Mouse (Mus musculus) MEL (cell line): Measurements from ENCODE around the gene Gemin7. TPM values are rescaled to one million over a fixed set of nuclear protein-coding genes. Genes with fewer than 3 reads are reported as not detected.
A peak's percentile ranks its signal among the peaks of the same experiment; 100 is the strongest.

ENCODE experiments used
- DNase-seq: peaks from one replicate; pipeline ENCODE4 v3.0.0; 2011; ENCODE audit warnings: low read depth, low spot score
- H3K27ac ChIP-seq: 2 replicates; pipeline ENCODE4 v1.5.1; 2012; ENCODE audit warnings: low read depth, mild to moderate bottlenecking, control low read depth, low read length, moderate library complexity; ENCODE audit not compliant: control insufficient read depth
- H3K27me3 ChIP-seq, 2 experiments: fragments of 150-350 bp in 1 of 2; sonication (generic) in 1 of 2; 2 replicates each; pipeline ENCODE4 v1.6.1; 2012; ENCODE audit warnings: low read length in 2 of 2, mild to moderate bottlenecking in 2 of 2, improper control_type of control experiment in 1 of 2, moderate library complexity in 1 of 2; ENCODE audit not compliant: insufficient read depth in 2 of 2, control insufficient read depth in 1 of 2
- H3K36me3 ChIP-seq, 2 experiments: 2 replicates each; pipeline ENCODE4 v1.6.1; 2012 to 2014; ENCODE audit warnings: low read length in 2 of 2, improper control_type of control experiment in 1 of 2, inconsistent platforms in 1 of 2, mild to moderate bottlenecking in 1 of 2; ENCODE audit not compliant: insufficient read depth in 2 of 2, control insufficient read depth in 1 of 2
- H3K4me1 ChIP-seq, 2 experiments: fragments of 150-350 bp in 1 of 2; sonication (generic) in 1 of 2; 2 replicates each; pipeline ENCODE4 v1.6.1; 2012; ENCODE audit warnings: low read length in 2 of 2, improper control_type of control experiment in 1 of 2, mild to moderate bottlenecking in 1 of 2; ENCODE audit not compliant: insufficient read depth in 2 of 2, control insufficient read depth in 1 of 2
- H3K4me3 ChIP-seq, 2 experiments: fragments of 150-350 bp in 1 of 2; sonication (generic) in 1 of 2; 2 replicates each; pipeline ENCODE4 v1.5.1; 2012; ENCODE audit warnings: low read depth in 2 of 2, low read length in 2 of 2, mild to moderate bottlenecking in 2 of 2, moderate library complexity in 2 of 2, control low read depth in 1 of 2, improper control_type of control experiment in 1 of 2; ENCODE audit not compliant: control insufficient read depth in 1 of 2, insufficient read depth in 1 of 2
- H3K79me2 ChIP-seq: 2 replicates; pipeline ENCODE4 v1.6.1; 2012; ENCODE audit warnings: mild to moderate bottlenecking, low read length, moderate library complexity; ENCODE audit not compliant: control insufficient read depth, poor library complexity, insufficient read depth
- H3K9ac ChIP-seq: 2 replicates; pipeline ENCODE4 v1.6.1; 2012; ENCODE audit warnings: low read depth, mild to moderate bottlenecking, control low read depth, low read length, moderate library complexity; ENCODE audit not compliant: control insufficient read depth, poor library complexity, severe bottlenecking
- H3K9me3 ChIP-seq: fragments of 150-350 bp; sonication (generic); replicated peaks from 2 replicates; pipeline ENCODE4 v1.6.1; 2012; ENCODE audit warnings: mild to moderate bottlenecking, low read length, improper control_type of control experiment, moderate library complexity; ENCODE audit not compliant: insufficient read depth
- CHD2 ChIP-seq: IDR thresholded peaks from 2 replicates; pipeline ENCODE4 v1.6.1; 2011; ENCODE audit warnings: low read length, improper control_type of control experiment
- CTCF ChIP-seq, 3 experiments: IDR thresholded peaks in 2 of 3; conservative IDR thresholded peaks in 1 of 3; 2 replicates each; pipeline ENCODE4 v1.5.1; 2011 to 2012; ENCODE audit warnings: low read length in 3 of 3, low read depth in 2 of 3, mild to moderate bottlenecking in 2 of 3, improper control_type of control experiment in 1 of 3, inconsistent platforms in 1 of 3, mixed read lengths in 1 of 3, moderate library complexity in 1 of 3; ENCODE audit not compliant: control insufficient read depth in 1 of 3, insufficient read depth in 1 of 3, poor library complexity in 1 of 3, severe bottlenecking in 1 of 3
- E2F4 ChIP-seq: IDR thresholded peaks from 2 replicates; pipeline ENCODE4 v1.6.1; 2011; ENCODE audit warnings: low read depth, low read length, improper control_type of control experiment, borderline replicate concordance
- ELF1 ChIP-seq: IDR thresholded peaks from 2 replicates; pipeline ENCODE4 v1.6.1; 2014; ENCODE audit warnings: low read depth, mild to moderate bottlenecking, inconsistent platforms, low read length, improper control_type of control experiment, moderate library complexity
- EP300 ChIP-seq, 2 experiments: IDR thresholded peaks; 2 replicates each; pipeline ENCODE4 v1.6.1; 2011; ENCODE audit warnings: improper control_type of control experiment in 2 of 2, low read length in 2 of 2, low read depth in 1 of 2, mild to moderate bottlenecking in 1 of 2
- GABPA ChIP-seq: IDR thresholded peaks from 2 replicates; pipeline ENCODE4 v1.6.1; 2012; ENCODE audit warnings: low read depth, mild to moderate bottlenecking, inconsistent platforms, low read length, improper control_type of control experiment, moderate library complexity
- HCFC1 ChIP-seq: IDR thresholded peaks from 2 replicates; pipeline ENCODE4 v1.6.1; 2012; ENCODE audit warnings: low read depth, mild to moderate bottlenecking, inconsistent platforms, low read length, improper control_type of control experiment, moderate library complexity
- JUND ChIP-seq: IDR thresholded peaks from 2 replicates; pipeline ENCODE4 v1.6.1; 2011; ENCODE audit warnings: low read depth, mild to moderate bottlenecking, improper control_type of control experiment, low read length
- MAFK ChIP-seq: IDR thresholded peaks from 2 replicates; pipeline ENCODE4 v1.6.1; 2011; ENCODE audit warnings: low read depth, mild to moderate bottlenecking, low read length, improper control_type of control experiment, borderline replicate concordance
- MAZ ChIP-seq: IDR thresholded peaks from 2 replicates; pipeline ENCODE4 v1.6.1; 2012; ENCODE audit warnings: low read depth, mild to moderate bottlenecking, inconsistent platforms, low read length, improper control_type of control experiment
- MEF2A ChIP-seq: IDR thresholded peaks from 2 replicates; pipeline ENCODE4 v1.6.1; 2014; ENCODE audit warnings: low read depth, mild to moderate bottlenecking, inconsistent platforms, low read length, improper control_type of control experiment; ENCODE audit not compliant: poor library complexity, insufficient replicate concordance, severe bottlenecking; ENCODE audit errors: extremely low read depth
- MYC ChIP-seq: IDR thresholded peaks from 2 replicates; pipeline ENCODE4 v1.6.1; 2011; ENCODE audit warnings: low read depth, mild to moderate bottlenecking, low read length, improper control_type of control experiment, moderate library complexity
- NRF1 ChIP-seq: IDR thresholded peaks from 2 replicates; pipeline ENCODE4 v1.6.1; 2014; ENCODE audit warnings: low read depth, mild to moderate bottlenecking, inconsistent platforms, low read length, improper control_type of control experiment, moderate library complexity; ENCODE audit not compliant: poor library complexity, insufficient read depth, severe bottlenecking
- POLR2A ChIP-seq, 2 experiments: IDR thresholded peaks; 2 replicates each; pipeline ENCODE4 v1.6.1; 2011 to 2012; ENCODE audit warnings: low read length in 2 of 2, mild to moderate bottlenecking in 2 of 2, control low read depth in 1 of 2, improper control_type of control experiment in 1 of 2, low read depth in 1 of 2, moderate library complexity in 1 of 2; ENCODE audit not compliant: control insufficient read depth in 1 of 2, insufficient read depth in 1 of 2, poor library complexity in 1 of 2
- POLR2AphosphoS2 ChIP-seq: IDR thresholded peaks from 2 replicates; pipeline ENCODE4 v1.6.1; 2011; ENCODE audit warnings: low read length, improper control_type of control experiment
- POLR2AphosphoS5 ChIP-seq: IDR thresholded peaks from 2 replicates; pipeline ENCODE4 v1.6.1; 2012; ENCODE audit warnings: low read depth, borderline replicate concordance, mild to moderate bottlenecking, inconsistent platforms, low read length, moderate library complexity, mixed read lengths
- RAD21 ChIP-seq: IDR thresholded peaks from 2 replicates; pipeline ENCODE4 v1.6.1; 2011; ENCODE audit warnings: mild to moderate bottlenecking, low read depth, low read length, improper control_type of control experiment
- RCOR1 ChIP-seq: IDR thresholded peaks from 2 replicates; pipeline ENCODE4 v1.6.1; 2012; ENCODE audit warnings: low read depth, mild to moderate bottlenecking, inconsistent platforms, low read length, improper control_type of control experiment
- SIN3A ChIP-seq: IDR thresholded peaks from 2 replicates; pipeline ENCODE4 v1.6.1; 2012; ENCODE audit warnings: low read length, improper control_type of control experiment, inconsistent platforms
- SMC3 ChIP-seq: IDR thresholded peaks from 2 replicates; pipeline ENCODE4 v1.6.1; 2011; ENCODE audit warnings: low read depth, low read length, improper control_type of control experiment
- TBP ChIP-seq: IDR thresholded peaks from 2 replicates; pipeline ENCODE4 v1.8.0; 2011; ENCODE audit warnings: low read depth, low read length, improper control_type of control experiment
- TCF12 ChIP-seq: IDR thresholded peaks from 2 replicates; pipeline ENCODE4 v1.6.1; 2014; ENCODE audit warnings: low read depth, mild to moderate bottlenecking, inconsistent platforms, low read length, improper control_type of control experiment, moderate library complexity
- UBTF ChIP-seq: IDR thresholded peaks from 2 replicates; pipeline ENCODE4 v1.6.1; 2012; ENCODE audit warnings: low read depth, mild to moderate bottlenecking, inconsistent platforms, low read length, improper control_type of control experiment, moderate library complexity, borderline replicate concordance; ENCODE audit not compliant: insufficient read depth
- USF1 ChIP-seq: IDR thresholded peaks from 2 replicates; pipeline ENCODE4 v1.6.1; 2014; ENCODE audit warnings: low read depth, mild to moderate bottlenecking, inconsistent platforms, low read length, improper control_type of control experiment, moderate library complexity
- USF2 ChIP-seq, 2 experiments: IDR thresholded peaks; 2 replicates each; pipeline ENCODE4 v1.6.1; 2011 to 2012; ENCODE audit warnings: improper control_type of control experiment in 2 of 2, low read length in 2 of 2, borderline replicate concordance in 1 of 2, inconsistent platforms in 1 of 2, low read depth in 1 of 2, mild to moderate bottlenecking in 1 of 2; ENCODE audit not compliant: insufficient read depth in 1 of 2
- ZC3H11A ChIP-seq: IDR thresholded peaks from 2 replicates; pipeline ENCODE4 v1.6.1; 2012; ENCODE audit warnings: low read depth, mild to moderate bottlenecking, inconsistent platforms, low read length, improper control_type of control experiment
- ZKSCAN1 ChIP-seq: IDR thresholded peaks from 2 replicates; pipeline ENCODE4 v1.6.1; 2012; ENCODE audit warnings: low read depth, mild to moderate bottlenecking, inconsistent platforms, low read length, improper control_type of control experiment, moderate library complexity
- ZNF384 ChIP-seq: IDR thresholded peaks from 2 replicates; pipeline ENCODE4 v1.6.1; 2012; ENCODE audit warnings: low read depth, mild to moderate bottlenecking, inconsistent platforms, low read length, improper control_type of control experiment
- polyA plus RNA-seq, 2 experiments: library from polyadenylated mRNA; stranded (reverse) in 1 of 2; unstranded in 1 of 2; fragments of >175 nt in 1 of 2; fragments of >200 nt in 1 of 2; gene quantifications; 2 replicates each; pipeline versions ENCODE4 v1.2.1 to v1.2.4; 2012; ENCODE audit warnings: low replicate concordance in 2 of 2, low read depth in 1 of 2; ENCODE audit not compliant: insufficient read length in 2 of 2, insufficient read depth in 1 of 2, missing spikeins in 1 of 2
- total RNA-seq: library from RNA; depleted of rRNA; stranded (reverse); fragments of 300-350 nt; gene quantifications from 2 replicates; pipeline ENCODE4 v1.2.3, GENCODE M21; 2012

Gemin7 gene
- total and polyA plus RNA-seq, 3 experiments: 58.0 to 78.7 TPM; not detected in 1

- DNase-seq: peak; percentile 82
- peak overlapping the region; percentile 44 for H3K9ac ChIP-seq
- peak overlapping the region in 1 of 2 experiments; percentile 10; a peak in 1 of 4 replicates for H3K4me3 ChIP-seq
- H3K27me3 ChIP-seq: no peaks in the 10 kb centered on the region
- H3K36me3 ChIP-seq: peaks cover 0 to 25% of the 10 kb centered on the region in 2 experiments; a peak in 2 of 4 replicates
- peaks cover 9 to 31% of the 10 kb centered on the region in 2 experiments; a peak in 3 of 4 replicates for H3K4me1 ChIP-seq
- TF ChIP-seq SMC3: peak; percentile 28; the same call in 1 of the 2 replicates
- TF ChIP-seq CHD2: no peak
- no peak for TF ChIP-seq ZNF384
- TF ChIP-seq RAD21: peak; percentile 34
- TF ChIP-seq MYC: peak; percentile 17; the same call in 1 of the 2 replicates
- TF ChIP-seq POLR2A (IDR thresholded peaks at IDR 0.05; ENCODE audit: control insufficient read depth in 1 of 2, insufficient read depth in 1 of 2, low read depth in 1 of 2, low read length in 2 of 2, poor library complexity in 1 of 2): 0 out of 4 replicates have a peak, but pooled peaks of 1 of the 2 experiments have one; percentile 10
- TF ChIP-seq JUND: no peak
- no peak for TF ChIP-seq USF2 (IDR thresholded peaks at IDR 0.05; ENCODE audit: borderline replicate concordance in 1 of 2, insufficient read depth in 1 of 2, low read depth in 1 of 2, low read length in 2 of 2)
- TF ChIP-seq CTCF (IDR thresholded peaks at IDR 0.05 in 2 of 3, conservative IDR thresholded peaks at IDR 0.05 in 1 of 3; ENCODE audit: control insufficient read depth in 1 of 3, insufficient read depth in 1 of 3, low read depth in 2 of 3, low read length in 3 of 3, poor library complexity in 1 of 3, severe bottlenecking in 1 of 3): peak; percentile 32 to 51 (median 50)
- no peak for TF ChIP-seq POLR2AphosphoS2
- 0 out of 2 replicates have a peak, but pooled peaks have one; percentile 35 for TF ChIP-seq ZC3H11A
- 0 out of 2 replicates have a peak, but pooled peaks have one; percentile 3 for TF ChIP-seq TBP
- no peak for TF ChIP-seq MAFK
- no peak; the same call in 1 of the 2 replicates for TF ChIP-seq SIN3A
- peaks cover 28% of the 10 kb centered on the region for H3K79me2 ChIP-seq
- H3K9me3 ChIP-seq: no peaks in the 10 kb centered on the region
- H3K27ac ChIP-seq: peak overlapping the region; percentile 96
Measured at GRCm38 (mm10) chr7:19564455-19564854, 12.9 kb downstream of the Gemin7 start.

GRCm38 (mm10) chr7:19563884-19564283 lies 13.5 kb downstream of the Gemin7 start:
- peaks cover 9 to 36% of the 10 kb centered on the region in 2 experiments; a peak in 3 of 4 replicates for H3K4me1 ChIP-seq
- peak; percentile 91 for DNase-seq
- peak overlapping the region; percentile 96 for H3K27ac ChIP-seq
- H3K9me3 ChIP-seq: no peaks in the 10 kb centered on the region
- peaks cover 31% of the 10 kb centered on the region for H3K79me2 ChIP-seq
- H3K27me3 ChIP-seq: no peaks in the 10 kb centered on the region
- peaks cover 0 to 26% of the 10 kb centered on the region in 2 experiments; a peak in 2 of 4 replicates for H3K36me3 ChIP-seq
- peak overlapping the region; percentile 60 to 98; a peak in 3 of 4 replicates for H3K4me3 ChIP-seq
- peak overlapping the region; percentile 98 for H3K9ac ChIP-seq
- TF ChIP-seq RAD21: no peak
- TF ChIP-seq MAZ: 0 out of 2 replicates have a peak, but pooled peaks have one; percentile 41
- no peak for TF ChIP-seq USF1
- TF ChIP-seq USF2 (IDR thresholded peaks at IDR 0.05; ENCODE audit: borderline replicate concordance in 1 of 2, insufficient read depth in 1 of 2, low read depth in 1 of 2, low read length in 2 of 2): no peak
- peak; percentile 99 for TF ChIP-seq TCF12
- TF ChIP-seq GABPA: no peak
- TF ChIP-seq ZNF384: no peak
- TF ChIP-seq MYC: peak; percentile 40; the same call in 1 of the 2 replicates
- TF ChIP-seq HCFC1: peak; percentile 57
- TF ChIP-seq CTCF (IDR thresholded peaks at IDR 0.05 in 2 of 3, conservative IDR thresholded peaks at IDR 0.05 in 1 of 3; ENCODE audit: control insufficient read depth in 1 of 3, insufficient read depth in 1 of 3, low read depth in 2 of 3, low read length in 3 of 3, poor library complexity in 1 of 3, severe bottlenecking in 1 of 3): no peak
- no peak for TF ChIP-seq NRF1
- TF ChIP-seq EP300 (IDR thresholded peaks at IDR 0.05; ENCODE audit: low read depth in 1 of 2, low read length in 2 of 2): peak; percentile 95 to 97
- TF ChIP-seq RCOR1: peak; percentile 71
- TF ChIP-seq E2F4: no peak
- no peak for TF ChIP-seq ZKSCAN1
- TF ChIP-seq POLR2AphosphoS5: no peak
- TF ChIP-seq TBP: peak; percentile 61
- no peak for TF ChIP-seq MEF2A
- TF ChIP-seq UBTF: no peak
- no peak for TF ChIP-seq JUND
- TF ChIP-seq CHD2: no peak; the same call in 1 of the 2 replicates
- no peak for TF ChIP-seq ELF1
